Mouse (Mus musculus) brain, embryonic 14.5 days (tissue): Measurements from ENCODE around the gene Rab11a.
A peak's percentile ranks its signal among the peaks of the same experiment; 100 is the strongest.

Source experiments
- CTCF ChIP-seq: fragments of 200-500 bp; IDR thresholded peaks from 2 replicates; pipeline ENCODE4 v1.5.1; 2012; ENCODE audit warnings: inconsistent platforms, mild to moderate bottlenecking, moderate library complexity, borderline replicate concordance; ENCODE audit not compliant: insufficient read depth, insufficient read length; ENCODE audit errors: extremely low read depth
- POLR2A ChIP-seq: fragments of 200-500 bp; IDR thresholded peaks from 2 replicates; pipeline ENCODE4 v1.6.1; 2012; ENCODE audit warnings: mild to moderate bottlenecking, inconsistent platforms, borderline replicate concordance; ENCODE audit not compliant: poor library complexity, insufficient read depth, insufficient read length, severe bottlenecking; ENCODE audit errors: extremely low read depth

DNA sequence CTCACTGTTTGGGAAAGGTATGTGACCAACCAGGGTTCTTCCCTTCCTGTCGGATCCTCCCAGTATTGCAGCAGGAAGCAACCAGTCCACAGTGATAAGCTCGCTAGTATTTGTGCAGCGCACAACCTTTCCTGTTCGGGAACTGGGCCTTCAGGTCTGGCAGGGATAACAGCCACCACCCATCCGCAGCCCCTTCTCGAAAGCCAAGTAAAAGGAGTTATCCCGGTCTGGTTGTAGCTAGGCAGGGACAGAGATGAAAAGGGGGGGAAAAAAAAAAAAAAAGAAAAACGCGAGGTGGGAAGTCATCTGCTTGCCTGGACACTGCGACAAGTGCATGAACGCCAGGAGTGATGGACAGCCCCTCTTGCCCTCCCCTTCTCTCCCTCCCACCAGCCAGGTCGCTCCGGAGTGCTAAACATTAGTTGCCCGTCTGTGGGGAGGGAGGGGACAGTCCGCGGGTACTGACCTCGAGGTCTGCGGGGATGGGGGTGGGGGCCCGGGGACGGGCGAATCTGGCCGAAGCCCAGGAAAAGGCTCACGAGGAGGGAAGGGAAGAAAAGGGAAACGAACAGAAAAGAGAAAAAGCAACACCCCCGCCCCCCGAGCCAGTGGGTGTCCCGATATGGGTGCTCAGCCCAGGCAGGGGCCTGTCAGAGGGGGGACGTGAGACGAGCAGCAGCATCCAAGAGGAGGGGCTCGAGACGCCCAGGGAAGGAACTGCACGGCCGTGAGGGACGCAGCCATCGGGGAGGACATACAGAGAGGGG is 736 bp downstream of the Rab11a start:
- peak; percentile 39; the same call in 1 of the 2 replicates for TF ChIP-seq CTCF
- TF ChIP-seq POLR2A = no peak
